Mouse (Mus musculus) megakaryocyte, embryonic 14.5 days (primary cell): ENCODE measurements at regions not wholly inside any gene's neighbourhood (a gene's known extent, or its start where the extent isn't known, plus 50 kb on each side); places are given as distances from the start of the nearest gene placed in this dataset.

Source experiments
- FLI1 ChIP-seq: IDR thresholded peaks from 2 replicates; pipeline ENCODE4 v1.6.1; 2012; ENCODE audit warnings: low read length, inconsistent platforms, mixed read lengths
- GATA1 ChIP-seq: IDR thresholded peaks from 3 replicates; pipeline ENCODE4 v1.6.1; 2012; ENCODE audit warnings: mixed read lengths, low read length, inconsistent platforms, borderline replicate concordance

GRCm38 (mm10) chr6:143612966-143613365, 445.9 kb downstream of the Etnk1 start:
- TF ChIP-seq GATA1 (no peak), FLI1 (no peak)
